Mouse (Mus musculus): ENCODE data around the gene Haghl. TPM values are rescaled to one million over a fixed set of nuclear protein-coding genes. Genes with fewer than 3 reads are reported as not detected.
"Not testable (repeated sequence)": the region's sequence is repeated elsewhere in the genome, so short reads cannot be mapped to it uniquely, and the experiment has no call there.

The Haghl gene
- polyA plus RNA-seq, 2 experiments: 69.3 to 113 TPM

DNA sequence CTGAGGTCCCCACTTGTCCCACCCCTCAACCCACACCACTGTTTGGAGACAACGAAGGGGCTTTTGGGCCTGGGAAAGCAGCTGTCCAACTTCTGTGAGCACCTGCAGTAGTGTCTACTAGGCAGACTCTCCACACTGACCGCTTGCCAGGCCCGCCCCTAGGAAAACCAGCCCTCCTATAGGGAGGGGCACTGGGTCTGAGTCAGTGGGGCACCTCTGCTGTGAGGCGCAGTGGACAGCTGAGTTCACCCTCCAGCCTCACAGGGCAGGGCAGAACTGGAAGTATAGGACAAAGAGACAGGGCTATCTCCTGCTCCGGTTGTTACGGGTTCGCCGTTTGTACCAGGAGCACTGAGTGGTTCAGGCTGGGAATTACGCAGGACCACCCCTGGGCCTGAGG is 31.2 kb downstream of the Haghl start, which contains the start of gene Msln:
TSS of gene Msln (minus strand) at position 138 of the 400 bp plus-strand sequence.
- 81% methylated on average over 8 of the region's 9 CpGs for WGBS
- H3K4me3 ChIP-seq (replicated peaks; ENCODE audit: low read length): no peak within 1 kb of the TSS
- H3K27me3 ChIP-seq (ENCODE audit: control insufficient read depth, insufficient read depth, low read length): no peaks in the 10 kb centered on the region
- H3K27ac ChIP-seq (replicated peaks; ENCODE audit: low read depth, low read length): no peak within 1 kb of the TSS
- H3K9me3 ChIP-seq (ENCODE audit: control insufficient read depth, low read length): no peaks in the 10 kb centered on the region
- H3K9ac ChIP-seq (ENCODE audit: low read depth, low read length, severe bottlenecking): 0 out of 2 replicates have a peak within 1 kb of the TSS, but pooled peaks have one; percentile 25
- H3K4me2 ChIP-seq (replicated peaks; ENCODE audit: low read depth, low read length, severe bottlenecking): no peak within 1 kb of the TSS
- DNase-seq (ENCODE audit: low spot score): no peak
- ATAC-seq (ENCODE audit: low FRiP score, low read depth): no peak
- H3K36me3 ChIP-seq (ENCODE audit: control insufficient read depth, insufficient read depth, low read length): no peaks in the 10 kb centered on the region
- TF ChIP-seq POLR2A (IDR thresholded peaks at IDR 0.05; ENCODE audit: borderline replicate concordance, extremely low read depth, insufficient read depth, insufficient read length): no peak
- no peaks in the 10 kb centered on the region for H3K4me1 ChIP-seq (ENCODE audit: control insufficient read depth, insufficient read depth, low read length)

DNA sequence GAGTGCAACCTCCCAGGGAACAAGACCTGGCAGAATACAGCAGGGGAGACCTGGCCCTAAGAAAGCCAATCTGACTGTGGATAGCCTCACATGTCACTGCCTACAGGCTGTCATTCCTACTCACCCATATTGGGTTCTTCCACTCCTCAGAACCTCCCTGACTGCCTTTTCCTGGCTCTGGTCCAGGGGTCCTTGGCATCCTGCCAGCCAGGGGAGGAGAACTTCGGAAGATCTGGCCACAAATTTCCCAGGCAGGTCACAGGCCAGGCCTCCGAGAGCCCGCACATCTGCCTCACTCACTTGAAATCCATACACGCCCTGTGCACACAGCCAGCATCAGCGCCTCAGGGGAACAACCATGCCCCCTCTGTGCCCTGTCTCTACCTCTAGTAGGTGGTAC is 34.0 kb downstream of the Haghl start:
- Histone ChIP-seq H3K36me3 (ENCODE audit: control insufficient read depth, insufficient read depth, low read length) (no peaks in the 10 kb centered on the region), H3K27ac (replicated peaks; ENCODE audit: low read depth, low read length) (no peak overlapping the region), H3K9me3 (ENCODE audit: control insufficient read depth, low read length) (no peaks in the 10 kb centered on the region), H3K9ac (ENCODE audit: low read depth, low read length, severe bottlenecking) (peak overlapping the region; percentile 21; the same call in 1 of the 2 replicates), H3K4me2 (replicated peaks; ENCODE audit: low read depth, low read length, severe bottlenecking) (no peak overlapping the region), H3K27me3 (ENCODE audit: control insufficient read depth, insufficient read depth, low read length) (no peaks in the 10 kb centered on the region), H3K4me3 (replicated peaks; ENCODE audit: low read length) (no peak overlapping the region), H3K4me1 (ENCODE audit: control insufficient read depth, insufficient read depth, low read length) (no peaks in the 10 kb centered on the region)
- no peak for TF ChIP-seq POLR2A (IDR thresholded peaks at IDR 0.05; ENCODE audit: borderline replicate concordance, extremely low read depth, insufficient read depth, insufficient read length)
- DNase-seq (ENCODE audit: low spot score): no peak
- WGBS: 32% methylated on average over 5 of the region's 5 CpGs
- ATAC-seq (ENCODE audit: low FRiP score, low read depth): no peak

DNA sequence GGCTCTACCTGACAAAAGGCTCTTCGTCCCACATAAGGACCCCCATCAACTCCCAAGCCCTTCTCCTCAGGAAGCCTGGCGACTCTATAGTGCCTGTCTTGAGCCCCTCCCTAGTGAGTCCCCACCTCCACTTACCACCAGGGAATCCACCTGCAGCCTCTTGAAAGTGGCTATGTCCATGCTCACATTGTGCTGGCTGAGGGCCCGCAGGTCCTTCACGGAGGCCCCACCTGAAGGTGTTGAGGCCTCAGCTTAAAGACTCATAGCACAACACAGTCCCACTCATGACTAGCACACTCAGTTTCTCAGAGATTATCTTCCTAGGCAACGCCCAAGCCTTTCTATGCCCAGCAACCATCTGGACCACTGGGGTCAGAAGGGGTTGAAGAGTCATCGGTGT is 36.2 kb downstream of the Haghl start:
- no peak overlapping the region for H3K4me2 ChIP-seq (replicated peaks; ENCODE audit: low read depth, low read length, severe bottlenecking)
- H3K9ac ChIP-seq (ENCODE audit: low read depth, low read length, severe bottlenecking): no peak overlapping the region
- no peaks in the 10 kb centered on the region for H3K36me3 ChIP-seq (ENCODE audit: control insufficient read depth, insufficient read depth, low read length)
- no peak overlapping the region for H3K27ac ChIP-seq (replicated peaks; ENCODE audit: low read depth, low read length)
- WGBS: 87% methylated on average over 6 of the region's 6 CpGs
- DNase-seq (ENCODE audit: low spot score): no peak
- no peak for TF ChIP-seq POLR2A (IDR thresholded peaks at IDR 0.05; ENCODE audit: borderline replicate concordance, extremely low read depth, insufficient read depth, insufficient read length)
- no peak overlapping the region for H3K4me3 ChIP-seq (replicated peaks; ENCODE audit: low read length)
- H3K4me1 ChIP-seq (ENCODE audit: control insufficient read depth, insufficient read depth, low read length): no peaks in the 10 kb centered on the region
- H3K9me3 ChIP-seq (ENCODE audit: control insufficient read depth, low read length): no peaks in the 10 kb centered on the region
- no peaks in the 10 kb centered on the region for H3K27me3 ChIP-seq (ENCODE audit: control insufficient read depth, insufficient read depth, low read length)
- no peak for ATAC-seq (ENCODE audit: low FRiP score, low read depth)

DNA sequence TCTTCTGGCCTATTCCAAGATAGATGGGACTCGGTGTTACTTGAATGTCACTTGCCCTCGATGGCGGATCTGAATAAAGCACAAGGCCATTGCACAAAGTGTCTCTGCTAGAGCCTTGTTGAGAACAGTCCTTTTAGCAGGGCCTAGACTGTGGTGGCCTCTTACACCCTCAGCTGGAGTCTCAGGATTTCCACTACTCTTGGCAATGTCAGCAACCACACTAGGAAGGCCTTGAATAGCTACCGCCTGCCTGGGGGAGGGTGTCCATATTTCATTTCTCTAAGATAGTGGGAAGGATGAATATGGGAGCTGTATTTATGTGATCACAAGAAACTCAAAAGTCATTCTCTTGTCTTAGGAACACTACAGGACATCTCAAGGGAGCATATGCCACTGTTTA is 37.2 kb downstream of the Haghl start:
- Histone ChIP-seq H3K4me1 (ENCODE audit: control insufficient read depth, insufficient read depth, low read length) (no peaks in the 10 kb centered on the region), H3K9me3 (ENCODE audit: control insufficient read depth, low read length) (no peaks in the 10 kb centered on the region), H3K4me2 (replicated peaks; ENCODE audit: low read depth, low read length, severe bottlenecking) (no peak overlapping the region), H3K27ac (replicated peaks; ENCODE audit: low read depth, low read length) (no peak overlapping the region), H3K9ac (ENCODE audit: low read depth, low read length, severe bottlenecking) (no peak overlapping the region), H3K27me3 (ENCODE audit: control insufficient read depth, insufficient read depth, low read length) (no peaks in the 10 kb centered on the region), H3K4me3 (replicated peaks; ENCODE audit: low read length) (no peak overlapping the region), H3K36me3 (ENCODE audit: control insufficient read depth, insufficient read depth, low read length) (no peaks in the 10 kb centered on the region)
- DNase-seq (ENCODE audit: low spot score) (no peak), ATAC-seq (ENCODE audit: low FRiP score, low read depth) (no peak)
- WGBS: 95% methylated on average over 4 of the region's 4 CpGs
- TF ChIP-seq POLR2A (IDR thresholded peaks at IDR 0.05; ENCODE audit: borderline replicate concordance, extremely low read depth, insufficient read depth, insufficient read length): no peak

DNA sequence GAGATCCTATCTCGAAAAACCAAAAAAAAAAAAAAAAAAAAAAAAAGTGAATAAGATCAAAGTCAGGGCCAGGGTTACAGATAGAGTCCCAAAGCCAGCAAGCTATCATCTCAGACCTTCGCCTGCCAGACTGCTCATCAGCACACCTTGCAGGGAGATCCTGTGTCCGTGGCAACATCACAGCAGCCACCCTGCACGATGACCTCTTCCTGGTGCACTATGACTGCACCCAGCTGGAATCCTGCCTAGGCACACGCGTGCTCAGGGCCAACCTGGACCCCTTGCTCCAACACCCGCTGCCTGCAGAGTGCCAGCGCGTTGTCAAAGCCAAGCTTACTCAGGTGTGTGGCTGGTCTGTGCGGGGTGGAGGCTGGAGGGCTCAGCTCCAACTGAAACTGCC is 41.2 kb downstream of the Haghl start:
- Histone ChIP-seq H3K9ac (ENCODE audit: low read depth, low read length, severe bottlenecking) (no peak overlapping the region), H3K4me2 (replicated peaks; ENCODE audit: low read depth, low read length, severe bottlenecking) (no peak overlapping the region), H3K27me3 (ENCODE audit: control insufficient read depth, insufficient read depth, low read length) (no peaks in the 10 kb centered on the region), H3K27ac (replicated peaks; ENCODE audit: low read depth, low read length) (no peak overlapping the region), H3K9me3 (ENCODE audit: control insufficient read depth, low read length) (no peaks in the 10 kb centered on the region), H3K4me1 (ENCODE audit: control insufficient read depth, insufficient read depth, low read length) (no peaks in the 10 kb centered on the region), H3K4me3 (replicated peaks; ENCODE audit: low read length) (no peak overlapping the region), H3K36me3 (ENCODE audit: control insufficient read depth, insufficient read depth, low read length) (no peaks in the 10 kb centered on the region)
- TF ChIP-seq POLR2A (IDR thresholded peaks at IDR 0.05; ENCODE audit: borderline replicate concordance, extremely low read depth, insufficient read depth, insufficient read length): no peak
- DNase-seq (ENCODE audit: low spot score) (no peak), ATAC-seq (ENCODE audit: low FRiP score, low read depth) (no peak)
- WGBS: 70% methylated on average over 10 of the region's 10 CpGs

DNA sequence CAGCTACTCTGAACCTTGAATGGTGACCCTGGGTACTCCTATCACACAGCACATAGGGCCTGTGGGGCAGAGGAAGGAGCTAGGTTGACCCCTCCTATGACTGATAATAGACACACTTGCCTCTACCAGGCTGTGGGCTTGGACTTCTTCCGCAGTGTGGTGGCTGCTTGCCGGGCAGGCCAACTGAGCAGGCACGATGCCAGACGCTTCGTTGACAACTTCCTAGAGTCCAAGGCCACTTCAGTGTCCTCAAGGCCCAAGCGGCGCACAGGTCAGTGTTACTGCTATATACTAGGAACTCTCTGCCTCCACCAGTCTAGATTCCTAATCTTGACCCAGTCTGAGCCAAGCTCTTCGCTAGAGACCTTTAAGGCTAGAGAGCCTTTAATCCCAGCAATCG is 41.6 kb downstream of the Haghl start:
- ATAC-seq (ENCODE audit: low FRiP score, low read depth) (no peak), DNase-seq (ENCODE audit: low spot score) (no peak)
- H3K36me3 ChIP-seq (ENCODE audit: control insufficient read depth, insufficient read depth, low read length): no peaks in the 10 kb centered on the region
- no peak overlapping the region for H3K4me2 ChIP-seq (replicated peaks; ENCODE audit: low read depth, low read length, severe bottlenecking)
- 92% methylated on average over 9 of the region's 9 CpGs for WGBS
- no peak overlapping the region for H3K27ac ChIP-seq (replicated peaks; ENCODE audit: low read depth, low read length)
- no peaks in the 10 kb centered on the region for H3K9me3 ChIP-seq (ENCODE audit: control insufficient read depth, low read length)
- TF ChIP-seq POLR2A (IDR thresholded peaks at IDR 0.05; ENCODE audit: borderline replicate concordance, extremely low read depth, insufficient read depth, insufficient read length): no peak
- H3K9ac ChIP-seq (ENCODE audit: low read depth, low read length, severe bottlenecking): no peak overlapping the region
- no peaks in the 10 kb centered on the region for H3K4me1 ChIP-seq (ENCODE audit: control insufficient read depth, insufficient read depth, low read length)
- H3K4me3 ChIP-seq (replicated peaks; ENCODE audit: low read length): no peak overlapping the region
- no peaks in the 10 kb centered on the region for H3K27me3 ChIP-seq (ENCODE audit: control insufficient read depth, insufficient read depth, low read length)

DNA sequence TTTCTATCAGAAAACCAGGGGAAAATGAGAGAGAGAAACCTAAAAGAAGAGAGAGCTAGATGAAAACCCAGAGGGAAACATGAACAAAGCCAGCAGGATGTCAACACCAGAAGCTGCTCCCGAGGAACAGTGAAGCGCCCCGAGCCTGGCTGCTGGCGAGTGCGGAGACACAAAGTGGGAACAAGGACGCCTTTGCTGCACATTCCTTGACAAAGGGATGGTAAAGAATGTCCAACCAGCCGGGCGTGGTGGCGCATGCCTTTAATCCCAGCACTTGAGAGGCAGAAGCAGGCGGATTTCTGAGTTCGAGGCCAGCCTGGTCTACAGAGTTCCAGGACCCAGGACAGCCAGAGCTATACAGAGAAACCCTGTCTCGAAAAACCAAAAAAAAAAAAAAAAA is 44.0 kb downstream of the Haghl start:
- not testable (repeated sequence) for H3K4me2 ChIP-seq (replicated peaks; ENCODE audit: low read depth, low read length, severe bottlenecking); H3K36me3 ChIP-seq (ENCODE audit: control insufficient read depth, insufficient read depth, low read length); H3K9me3 ChIP-seq (ENCODE audit: control insufficient read depth, low read length); DNase-seq (ENCODE audit: low spot score); ATAC-seq (ENCODE audit: low FRiP score, low read depth); H3K4me1 ChIP-seq (ENCODE audit: control insufficient read depth, insufficient read depth, low read length); H3K27ac ChIP-seq (replicated peaks; ENCODE audit: low read depth, low read length); H3K9ac ChIP-seq (ENCODE audit: low read depth, low read length, severe bottlenecking); H3K27me3 ChIP-seq (ENCODE audit: control insufficient read depth, insufficient read depth, low read length); H3K4me3 ChIP-seq (replicated peaks; ENCODE audit: low read length)
- WGBS: 76% methylated on average over 12 of the region's 12 CpGs

All from limb, embryonic 14.5 days (tissue).